Mouse (Mus musculus) gonadal fat pad, adult 2 months (tissue): ENCODE data around the gene Hcst. TPM values are rescaled to one million over a fixed set of nuclear protein-coding genes. Genes with fewer than 3 reads are reported as not detected.

ENCODE experiments used
- DNase-seq: peaks from one replicate; pipeline ENCODE4 v3.0.0-alpha.2; 2012; ENCODE audit warnings: low read depth
- polyA plus RNA-seq: library from polyadenylated mRNA; depleted of rRNA; stranded (reverse); fragments of >200 nt; gene quantifications from 2 replicates; pipeline ENCODE4 v1.2.3, GENCODE M21; 2012; rRNA removed

Gene Hcst
- 6.8 and 10.8 TPM in 2 replicates for polyA plus RNA-seq

DNA sequence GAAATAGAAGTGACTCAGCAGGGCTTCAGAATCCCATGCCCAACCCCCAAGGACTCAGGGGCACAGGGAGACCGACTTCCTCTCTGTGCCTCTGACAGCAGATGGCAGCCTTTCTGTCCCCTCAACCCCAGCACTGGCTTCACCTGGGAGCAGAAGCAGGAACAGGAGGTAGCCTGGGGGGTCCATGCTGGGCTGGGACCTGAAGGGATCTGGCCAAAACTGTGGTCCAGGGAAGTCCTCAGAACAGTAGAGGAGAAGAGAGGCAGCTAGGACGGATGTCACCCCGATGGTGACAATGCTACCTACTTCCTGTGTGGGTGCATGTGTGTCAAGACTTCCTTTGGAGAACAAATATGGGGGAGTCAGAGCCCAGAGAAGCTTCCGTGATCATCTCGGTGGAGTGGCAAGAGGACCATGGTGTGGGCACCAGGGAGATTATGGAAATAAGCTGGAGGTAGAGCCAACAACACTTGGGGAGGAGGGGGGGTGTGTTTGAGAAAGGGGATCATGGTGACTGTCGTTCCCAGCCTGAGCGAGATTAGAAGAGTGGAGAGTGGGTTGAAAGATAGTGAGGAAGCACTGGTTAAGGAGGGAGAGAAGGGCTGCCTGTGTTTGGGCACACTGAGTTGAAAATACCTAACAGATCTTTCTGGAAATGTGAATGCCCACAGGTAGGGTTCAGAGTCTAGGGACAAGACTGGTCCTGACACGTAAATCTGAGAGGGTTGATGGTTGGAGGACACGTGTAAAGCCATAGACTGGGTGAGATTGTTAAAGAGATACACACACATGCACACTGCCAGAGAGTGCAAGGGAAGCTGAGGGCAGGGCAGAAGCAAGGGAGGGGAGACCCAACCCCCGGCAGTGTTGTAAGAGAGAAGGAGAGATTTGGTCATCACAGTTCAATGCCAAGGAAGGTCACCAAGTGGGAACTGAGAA lies at the start of gene Hcst:
Gene Hcst (minus strand): TSS at position 294 of the 939 bp plus-strand sequence.
- no peak for DNase-seq

DNA sequence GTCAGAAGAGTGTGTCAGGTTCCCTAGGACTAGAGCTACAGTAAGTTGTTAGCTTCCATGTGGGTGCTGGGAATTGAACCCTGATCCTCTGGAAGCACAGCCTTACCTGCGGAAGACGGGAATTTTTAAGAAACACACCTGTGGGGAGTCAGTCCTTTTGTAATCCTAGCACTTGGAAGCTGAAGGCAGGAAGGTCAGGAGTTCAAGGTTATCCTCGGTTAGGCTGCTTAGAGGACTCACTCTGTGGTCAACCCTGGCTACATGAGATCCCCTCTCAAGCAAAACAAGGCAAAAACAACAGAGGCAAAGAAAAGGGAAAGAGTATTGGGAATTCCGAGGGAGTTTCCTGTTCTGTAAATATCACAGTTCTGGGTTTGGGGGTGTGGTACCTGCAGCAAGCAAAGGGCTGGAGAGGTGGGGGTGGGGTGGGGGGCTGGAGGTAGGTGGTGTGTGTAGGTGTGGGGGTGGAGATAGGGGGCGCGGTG lies 45.2 kb upstream of the Hcst start:
- DNase-seq, result no peak

DNA sequence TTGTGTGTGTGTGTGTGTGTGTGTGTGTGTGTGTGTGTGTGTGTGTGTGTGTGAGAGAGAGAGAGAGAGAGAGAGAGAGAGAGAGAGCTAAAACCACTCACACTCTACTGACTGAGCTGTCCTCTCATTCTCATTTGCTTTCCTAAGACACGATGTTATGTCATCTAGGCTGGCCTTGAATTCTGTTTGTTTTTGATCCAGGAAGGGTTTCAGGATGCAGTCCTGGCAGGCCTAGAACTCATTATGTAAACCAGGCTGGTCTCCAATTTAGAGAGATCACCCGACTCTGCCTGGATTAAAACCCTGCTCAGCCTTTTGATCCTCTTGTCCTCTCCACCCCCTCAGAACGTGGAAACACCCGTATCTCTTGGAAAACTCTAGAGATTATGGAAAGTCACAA lies 44.3 kb upstream of the Hcst start:
- no peak for DNase-seq

DNA sequence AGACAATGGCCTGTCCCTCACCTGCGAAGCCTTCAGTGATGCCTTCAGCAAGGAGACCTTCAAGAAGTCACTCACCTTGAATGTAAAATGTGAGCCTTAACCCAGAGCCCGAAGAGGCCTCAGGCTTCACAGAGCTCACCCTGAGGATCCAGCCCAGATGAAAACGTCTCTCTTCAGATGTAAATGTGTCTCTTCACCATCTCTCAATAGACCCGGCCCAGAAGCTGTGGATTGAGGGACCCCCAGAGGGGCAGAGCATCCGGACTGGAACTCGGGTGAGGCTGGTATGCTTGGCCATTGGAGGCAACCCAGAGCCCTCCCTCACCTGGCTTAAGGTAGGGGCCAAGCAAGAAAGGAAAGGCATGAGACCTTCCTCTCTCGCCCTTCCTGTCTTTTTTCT lies 43.9 kb upstream of the Hcst start:
- no peak for DNase-seq

DNA sequence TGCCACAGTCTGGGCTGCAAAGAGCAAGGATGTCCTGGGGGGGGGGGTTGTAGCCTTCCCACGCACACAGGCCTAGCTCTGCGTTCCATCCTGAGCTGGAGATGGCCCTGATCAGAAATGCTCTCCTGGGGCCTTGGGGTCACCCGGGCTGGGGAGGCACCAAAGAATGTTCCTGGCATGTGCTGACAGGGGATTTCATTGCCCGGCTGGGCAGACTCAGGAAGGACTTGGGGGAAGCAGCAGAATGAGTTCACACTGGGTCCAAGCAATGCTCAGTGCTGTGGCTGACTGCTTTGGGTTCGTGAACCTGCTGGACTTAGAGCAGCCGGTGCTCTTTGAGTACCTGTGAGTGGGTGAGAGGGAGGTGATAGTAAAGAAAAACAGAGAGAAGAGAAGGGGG lies 39.8 kb upstream of the Hcst start:
- DNase-seq, result no peak

DNA sequence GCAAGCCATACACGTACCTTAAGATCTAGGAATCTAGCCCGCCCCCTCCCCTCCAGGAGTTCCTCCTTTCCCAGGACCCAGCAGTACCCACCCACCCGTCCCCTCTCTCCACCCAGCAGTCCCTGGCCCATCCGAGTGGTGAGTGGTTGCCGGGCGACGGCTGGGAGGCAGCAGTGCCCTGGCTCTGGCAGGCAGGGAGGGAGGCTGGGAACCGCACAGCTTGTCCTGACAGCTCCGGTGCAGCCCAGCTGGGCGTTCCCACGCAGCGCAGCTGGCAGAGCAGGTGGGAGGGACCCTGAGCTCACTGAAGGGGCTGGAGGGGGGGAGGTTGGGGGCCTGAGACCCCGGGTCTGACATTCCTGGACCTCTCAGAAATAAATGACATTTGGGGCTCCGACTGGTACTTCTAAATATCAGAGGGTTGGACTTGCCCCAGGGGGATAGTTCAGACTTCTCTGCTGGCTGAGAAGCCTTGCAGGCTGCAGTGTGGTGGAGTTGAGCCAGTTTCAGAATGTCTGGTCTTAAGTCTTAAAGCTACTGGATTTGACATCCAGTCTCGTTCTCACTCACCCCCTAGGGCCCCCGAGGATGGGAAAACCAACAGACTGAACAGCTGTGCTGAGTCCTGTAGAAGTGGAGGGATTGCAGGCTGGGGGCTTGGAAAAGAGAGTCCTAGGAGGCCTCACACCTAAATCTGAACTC lies 38.1 kb upstream of the Hcst start, which contains the start of the genes Kirrel2 and Nphs1:
Gene Kirrel2 (minus strand): TSS at position 62 of the 702 bp plus-strand sequence.
Gene Nphs1 (plus strand): TSS at position 687 of the 702 bp plus-strand sequence.
- no peak for DNase-seq

DNA sequence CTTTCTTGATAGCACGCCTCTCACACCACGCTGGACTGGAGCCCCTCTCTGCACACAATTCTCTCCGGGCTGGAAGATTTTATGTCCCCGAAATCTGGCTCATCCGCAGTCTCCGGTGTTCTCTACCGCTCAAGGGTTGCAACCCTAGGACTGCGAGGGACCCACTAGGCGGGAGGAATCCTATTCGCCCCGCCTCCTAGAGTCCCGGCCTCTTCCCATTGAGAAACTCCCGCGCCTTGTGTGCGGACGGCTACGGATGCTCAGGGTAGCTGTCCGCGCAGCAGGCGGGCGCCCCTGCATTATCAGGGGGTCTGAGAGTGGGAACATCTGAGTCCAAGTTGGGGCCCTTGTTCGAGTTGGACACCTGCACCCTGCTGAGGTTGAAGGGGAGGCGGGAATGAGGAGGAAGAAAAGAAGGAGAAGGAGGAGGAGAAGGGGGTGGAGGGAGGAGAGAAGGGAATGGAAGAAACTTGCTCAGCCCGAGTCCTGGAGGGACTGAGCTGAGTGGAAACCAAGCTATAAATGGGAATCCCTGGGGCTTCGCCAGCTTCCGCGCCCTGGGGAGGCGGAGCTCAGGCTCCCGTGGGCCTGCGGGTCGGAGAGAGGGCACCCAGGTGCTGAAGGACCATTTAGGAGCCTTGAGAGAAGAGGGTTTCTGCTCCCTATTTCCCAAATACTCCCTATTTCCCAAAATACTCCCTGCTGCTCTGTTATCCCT lies 37.4 kb upstream of the Hcst start:
- DNase-seq, result no peak

DNA sequence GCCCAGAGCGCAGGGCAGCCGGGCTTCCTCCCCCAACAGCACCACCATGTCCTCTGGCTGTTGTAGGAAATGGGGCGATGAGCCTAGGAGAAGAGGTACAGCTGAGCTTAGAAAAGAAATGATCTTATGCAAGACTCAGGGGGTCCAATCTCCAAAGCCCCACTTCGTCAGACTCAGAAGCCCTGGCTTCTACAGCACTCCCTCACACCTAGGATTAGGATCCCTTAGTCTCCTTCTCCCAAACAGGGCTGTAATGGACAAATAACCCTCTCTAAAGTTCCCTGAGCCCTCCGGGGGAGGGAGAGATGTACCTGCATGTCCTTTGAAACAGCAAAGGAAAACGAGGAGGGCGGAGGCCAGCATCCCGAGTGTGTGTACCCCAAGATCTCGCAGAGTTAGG lies 36.8 kb upstream of the Hcst start:
- DNase-seq, result no peak

DNA sequence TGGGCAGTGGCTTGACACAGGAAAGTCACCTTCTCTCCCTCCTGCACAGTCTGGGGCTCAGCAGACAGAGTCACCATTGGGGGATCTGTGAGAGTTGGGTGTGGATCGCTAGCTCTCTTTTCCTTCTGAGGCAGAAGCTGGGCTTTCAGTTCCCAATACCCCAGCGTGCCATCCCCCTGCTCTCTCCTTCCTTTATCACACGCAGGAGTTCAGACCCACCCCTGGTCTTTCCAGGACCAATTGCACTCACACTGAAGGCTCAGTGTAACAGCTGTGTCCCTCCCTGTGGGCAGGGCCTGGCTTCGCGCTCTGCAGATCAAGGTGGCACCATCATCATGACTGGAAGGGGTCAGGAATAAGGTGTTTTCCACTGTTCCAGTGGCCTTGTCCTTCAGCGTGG lies 34.6 kb upstream of the Hcst start:
- no peak for DNase-seq

DNA sequence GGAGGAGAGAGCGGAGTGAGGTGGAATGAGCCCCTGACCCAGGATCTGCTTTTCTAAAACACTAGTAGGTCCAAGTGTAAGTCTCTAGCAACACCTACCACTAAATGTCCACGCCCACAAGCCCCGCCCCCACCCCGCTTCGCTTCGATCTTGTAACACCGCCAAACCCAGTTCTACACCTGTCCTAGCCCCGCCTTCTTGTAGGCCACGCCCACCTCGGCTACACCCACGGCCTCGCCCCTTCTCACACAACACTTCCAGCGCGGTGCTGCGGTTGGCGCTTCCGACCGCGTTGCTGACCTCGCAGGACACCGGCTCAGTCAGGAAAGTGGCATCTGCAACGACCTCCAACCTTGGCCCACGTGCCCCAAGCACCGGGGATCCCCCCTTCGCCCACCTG lies 34.1 kb upstream of the Hcst start:
- no peak for DNase-seq

DNA sequence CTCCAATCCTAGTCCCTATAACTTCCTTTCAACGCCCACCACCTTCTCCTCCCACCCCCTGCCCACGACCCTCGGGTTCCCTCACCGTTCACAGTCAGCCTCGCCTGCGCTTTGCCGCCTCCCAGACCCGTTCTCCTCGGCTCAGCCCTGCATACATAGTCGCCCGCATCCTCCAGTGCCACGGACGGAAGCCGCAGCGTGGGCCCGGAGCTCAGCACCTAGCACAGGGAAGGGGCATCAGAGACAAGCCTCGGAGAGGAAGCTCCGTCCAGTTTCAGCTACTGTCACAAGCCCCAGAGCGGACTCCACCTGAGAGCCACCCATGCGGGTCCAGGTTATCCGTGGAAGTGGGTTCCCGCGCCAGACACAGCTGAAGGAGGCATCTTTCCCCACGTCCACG lies 33.7 kb upstream of the Hcst start:
- no peak for DNase-seq

DNA sequence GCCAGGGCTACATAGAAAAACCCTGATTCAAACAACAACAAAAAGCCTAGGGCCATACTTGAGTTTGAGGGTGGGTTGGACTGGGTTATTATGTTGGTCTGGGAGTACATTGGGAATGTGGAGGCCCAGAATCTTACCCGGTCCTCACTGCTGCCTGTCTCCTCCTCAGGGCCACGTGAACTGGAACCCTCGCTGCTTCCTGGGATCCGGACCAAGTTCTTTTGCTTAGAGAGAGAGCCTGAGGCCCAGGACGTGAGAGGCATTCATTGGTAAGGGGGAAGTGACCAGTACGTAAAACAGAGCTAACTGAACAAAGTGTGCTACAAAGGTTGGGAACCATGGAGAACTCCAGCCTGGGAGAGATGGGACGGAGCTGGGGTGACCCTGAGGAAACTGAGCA lies 30.6 kb upstream of the Hcst start:
- no peak for DNase-seq

DNA sequence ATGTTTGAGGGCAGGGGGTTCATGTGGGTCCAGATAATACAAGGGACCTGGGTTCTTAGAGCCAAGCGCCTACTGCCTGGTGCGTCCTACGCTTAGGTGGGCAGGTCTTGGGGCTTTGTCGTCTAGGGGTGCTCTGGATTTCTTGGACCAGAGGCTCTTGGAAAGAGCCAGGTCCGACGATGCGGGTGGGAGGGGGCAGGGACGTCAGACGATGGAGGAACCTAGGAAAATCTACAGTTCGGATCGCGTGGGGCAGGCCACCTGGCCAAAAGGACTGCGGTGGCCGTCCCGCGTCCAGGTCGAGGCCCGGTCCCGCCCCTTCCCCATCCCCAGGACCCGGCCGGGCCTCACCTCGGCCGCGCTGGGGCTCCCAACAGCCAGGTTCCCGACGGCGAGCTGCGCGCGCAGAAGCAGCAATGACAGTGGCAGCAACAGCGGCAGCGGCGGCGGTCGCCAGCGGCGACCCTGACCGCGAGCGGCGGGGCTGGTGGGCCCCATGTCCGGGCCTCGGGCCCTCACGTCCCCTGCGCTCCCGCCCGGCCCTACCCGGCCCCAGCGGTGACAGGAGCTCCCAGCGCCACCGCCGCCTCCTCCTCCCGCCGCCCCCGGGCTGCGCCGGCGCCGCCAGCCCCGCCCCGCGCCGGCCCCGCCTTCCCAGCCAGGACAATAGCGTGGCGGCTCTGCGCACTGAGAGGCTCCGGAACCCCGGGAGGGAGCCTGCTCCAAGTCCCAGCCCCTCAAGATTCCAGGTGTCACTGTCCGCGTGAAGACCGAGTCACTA lies 25.5 kb upstream of the Hcst start, which contains the start of gene Aplp1:
Gene Aplp1 (minus strand): TSS at position 565 of the 781 bp plus-strand sequence.
- DNase-seq, result no peak

DNA sequence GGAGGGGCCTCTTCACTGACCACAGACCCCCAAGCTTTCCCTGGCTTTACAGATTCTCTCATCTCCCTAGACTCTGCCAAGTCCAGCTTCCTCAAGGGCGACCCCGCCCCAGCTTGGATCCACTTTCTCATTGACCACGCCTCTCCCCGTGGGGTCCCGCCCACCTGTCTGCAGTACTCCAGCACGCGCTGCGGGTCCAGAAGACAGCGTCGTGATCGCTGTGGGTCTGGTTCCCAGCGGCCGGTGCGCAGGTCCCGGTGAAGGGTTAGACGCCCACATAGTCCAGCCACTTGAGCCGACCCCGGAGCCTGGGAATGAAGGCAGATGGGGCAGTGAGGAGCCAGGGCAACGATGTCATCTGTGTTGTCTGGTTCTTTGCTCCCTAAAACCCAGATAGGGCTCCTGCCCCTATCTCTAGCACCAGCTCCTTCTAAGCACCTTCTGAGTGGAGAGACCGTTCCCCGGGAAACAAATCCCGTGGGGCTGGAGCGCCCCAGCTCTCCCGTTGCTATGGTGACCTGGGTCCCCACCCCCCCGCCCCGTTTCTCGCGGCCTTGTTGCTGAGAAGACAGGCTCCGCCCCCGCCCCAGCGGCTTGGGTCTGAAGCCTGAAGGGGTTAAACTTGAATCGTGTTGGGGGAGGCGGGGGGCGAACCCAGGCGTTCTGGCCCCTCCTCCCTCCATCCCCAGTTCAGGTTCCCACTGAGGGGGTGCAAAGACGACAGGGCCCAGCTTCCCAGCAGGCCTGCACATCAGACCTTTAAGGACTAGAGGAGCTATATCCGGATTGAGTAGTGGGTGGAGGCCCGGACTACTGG lies 24.7 kb upstream of the Hcst start:
- DNase-seq, result no peak

DNA sequence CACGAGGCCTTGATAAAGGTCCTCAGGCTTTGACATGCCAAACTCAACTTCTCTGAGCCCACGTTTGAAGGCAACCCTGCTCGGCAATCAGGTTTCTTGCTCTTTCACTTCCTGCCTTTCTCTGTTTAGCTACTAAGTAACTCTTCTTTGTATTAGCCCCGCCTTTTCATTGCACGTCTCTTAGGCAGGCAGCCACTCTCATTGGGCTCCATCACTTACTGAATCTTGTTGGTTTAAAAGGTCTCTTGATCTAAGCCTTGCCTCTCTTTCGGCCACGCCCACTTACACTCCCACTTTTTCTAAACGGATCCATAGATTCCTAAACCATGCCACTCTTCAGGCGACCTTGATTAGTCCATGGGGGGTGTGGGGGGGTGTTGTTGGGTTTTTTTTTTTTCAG lies 24.0 kb upstream of the Hcst start:
- no peak for DNase-seq

DNA sequence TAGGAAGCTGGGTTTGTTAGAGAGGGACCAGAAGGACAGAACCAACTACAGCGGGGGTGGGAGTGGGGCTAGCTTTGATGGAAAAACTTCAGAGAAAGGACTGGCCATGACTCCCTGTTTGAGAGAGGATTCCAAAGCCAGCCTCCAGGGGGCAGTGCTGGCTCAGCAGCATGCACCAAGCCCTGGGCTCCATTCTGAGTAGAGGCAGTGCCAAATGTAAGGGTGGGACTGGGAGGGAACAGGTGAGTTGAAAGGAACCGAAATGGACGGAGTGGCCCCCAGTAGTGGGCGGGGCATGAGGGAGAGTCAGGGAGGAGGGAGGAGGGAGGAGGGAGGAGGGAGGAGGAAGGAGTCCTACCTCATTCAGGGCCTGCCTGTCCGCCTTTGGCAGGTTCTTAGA lies 21.0 kb upstream of the Hcst start:
- DNase-seq, result no peak

DNA sequence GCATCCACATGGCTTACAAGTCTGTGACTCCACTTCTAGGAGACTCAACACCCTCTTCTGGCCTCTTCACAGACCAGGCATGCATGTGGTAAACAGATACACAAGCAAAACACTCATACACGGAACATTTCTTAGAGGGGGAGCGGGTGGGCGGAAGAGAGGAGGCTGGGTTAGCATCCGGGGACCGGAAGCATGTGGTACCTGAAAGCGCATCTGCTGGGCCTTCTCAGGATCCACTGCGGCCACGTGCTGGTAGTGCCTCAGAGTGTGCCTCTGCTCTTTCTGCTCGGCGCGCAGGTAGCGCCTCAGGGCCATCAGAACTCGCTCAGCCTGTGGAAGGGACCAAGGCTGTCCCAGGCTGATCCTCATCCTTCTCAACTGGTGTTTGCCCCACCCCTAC lies 20.1 kb upstream of the Hcst start:
- DNase-seq, result no peak

DNA sequence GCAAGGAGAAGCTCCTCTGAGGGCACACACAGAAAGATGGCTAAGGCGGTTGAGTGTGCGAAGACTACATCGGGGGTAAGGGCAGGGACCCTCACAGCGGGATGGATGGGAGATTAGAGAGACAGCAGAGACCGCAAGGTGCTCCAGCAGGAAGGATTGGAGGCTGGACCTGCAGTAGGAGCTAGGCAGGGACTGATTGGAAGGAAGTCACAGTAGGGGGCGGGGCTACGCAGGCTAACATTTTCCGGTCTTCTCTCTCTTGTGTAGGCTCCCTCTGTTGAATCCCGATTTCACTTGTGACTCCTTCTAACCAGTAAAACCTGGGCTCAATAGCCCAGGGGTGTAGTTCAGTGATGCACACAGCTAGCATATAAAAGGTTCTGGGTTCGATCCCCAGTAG lies 17.2 kb upstream of the Hcst start:
- DNase-seq, result no peak

DNA sequence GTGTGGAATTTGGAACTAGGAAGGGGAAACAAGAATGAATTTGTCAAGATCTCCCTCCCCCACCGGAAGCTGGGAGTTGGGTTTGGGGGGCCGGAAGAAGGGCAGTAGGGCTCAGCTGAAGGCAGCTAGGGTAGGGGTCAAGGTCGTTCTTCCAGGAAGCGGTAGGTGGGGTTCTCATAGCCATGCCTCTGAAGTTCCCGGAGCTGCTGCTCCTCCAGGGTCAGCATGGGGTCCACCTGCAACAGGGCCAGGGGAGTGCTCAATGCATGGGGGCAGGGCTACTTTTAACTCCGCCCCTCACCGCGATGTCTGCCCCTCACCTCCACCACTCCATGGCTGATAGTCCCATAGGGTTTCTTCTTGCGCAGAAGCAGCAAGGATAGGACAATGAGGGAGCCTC lies 15.5 kb upstream of the Hcst start:
- DNase-seq, result no peak

DNA sequence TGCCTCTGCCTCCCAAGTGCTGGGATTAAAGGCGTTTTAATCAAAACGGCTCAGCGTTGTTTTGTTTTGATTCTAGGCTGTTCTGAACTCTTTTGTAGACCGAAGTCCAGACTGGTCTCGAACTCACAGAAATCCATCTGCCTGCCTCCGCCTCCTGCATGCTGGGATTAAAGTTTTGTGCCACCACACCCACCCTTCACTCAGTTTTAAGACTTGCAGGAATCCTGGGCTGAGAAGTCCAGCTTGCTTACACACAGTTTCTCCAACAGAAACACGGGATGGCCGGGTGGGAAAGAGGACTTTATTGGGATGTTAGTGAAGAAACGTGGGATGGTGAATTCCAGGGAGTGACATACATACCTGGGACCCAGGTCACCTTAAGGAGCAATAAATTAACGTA lies 15.0 kb upstream of the Hcst start:
- no peak for DNase-seq
